Mouse (Mus musculus): ENCODE results near the gene Gzmd. TPM values are rescaled to one million over a fixed set of nuclear protein-coding genes. Genes with fewer than 3 reads are reported as not detected.

Gene Gzmd
- polyA plus RNA-seq, 1 experiment from 2014 or later = not detected

GRCm38 (mm10) chr14:56098940-56099339, 33.5 kb downstream of the Gzmd start:
- Histone ChIP-seq H3K27ac (ENCODE audit: low read depth, low read length) (no peak overlapping the region), H3K9me3 (replicated peaks; ENCODE audit: control insufficient read depth, low read length) (no peaks in the 10 kb centered on the region), H3K9ac (ENCODE audit: low read length) (no peak overlapping the region), H3K4me1 (ENCODE audit: control insufficient read depth, insufficient read depth, low read length) (no peaks in the 10 kb centered on the region), H3K4me3 (ENCODE audit: low read depth, low read length) (no peak overlapping the region), H3K27me3 (replicated peaks; ENCODE audit: control insufficient read depth, insufficient read depth, low read length) (no peaks in the 10 kb centered on the region), H3K4me2 (ENCODE audit: low read length) (no peak overlapping the region), H3K36me3 (ENCODE audit: control insufficient read depth, insufficient read depth, low read length) (no peaks in the 10 kb centered on the region)
- no peak for ATAC-seq
- WGBS = 79% methylated on average over 4 of the region's 4 CpGs
- no peak for DNase-seq (ENCODE audit: low spot score)

DNA sequence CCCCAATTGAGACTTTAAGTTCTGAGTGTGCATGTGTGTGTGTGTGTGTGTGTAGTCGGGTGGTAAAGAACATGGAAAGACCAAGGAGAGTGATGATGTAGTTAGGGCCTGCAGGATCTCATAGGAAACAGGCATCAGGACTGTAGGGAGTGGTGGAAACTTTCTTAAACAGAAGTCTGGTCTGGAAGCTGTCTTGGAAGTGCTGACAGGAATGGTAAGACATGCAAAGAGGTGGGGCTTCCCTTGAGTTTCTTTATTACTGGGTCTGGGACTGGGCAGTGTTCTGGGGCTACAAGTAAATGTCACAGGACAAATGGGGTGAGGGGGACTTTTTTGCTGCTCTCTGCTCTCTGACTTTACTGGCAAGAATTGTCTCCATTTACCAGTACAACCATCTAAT, 34.8 kb downstream of the Gzmd start:
- no peak overlapping the region for H3K4me3 ChIP-seq (ENCODE audit: low read depth, low read length)
- 90% methylated on average over 1 of the region's 1 CpGs for WGBS
- H3K4me2 ChIP-seq (ENCODE audit: low read length) = no peak overlapping the region

DNA sequence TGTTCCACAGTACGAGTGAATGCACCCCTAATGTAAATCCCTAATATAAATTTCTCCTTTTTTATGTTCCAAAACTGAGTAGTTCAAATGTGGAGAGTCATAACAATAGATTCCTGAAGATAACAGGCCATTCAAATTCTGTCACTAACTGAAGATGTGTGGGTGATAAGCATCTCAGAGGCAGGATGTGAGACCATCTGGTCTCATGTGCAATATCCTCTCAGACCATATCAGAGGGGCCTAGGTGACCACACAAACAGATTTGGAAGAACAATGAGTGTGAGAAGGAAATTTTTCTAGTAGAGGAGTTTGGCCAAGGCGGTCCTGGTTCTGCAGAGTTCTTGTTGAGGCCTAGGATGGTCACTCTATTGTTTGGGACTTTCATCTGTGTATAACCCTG, 39.1 kb downstream of the Gzmd start:
- no peak overlapping the region for H3K9ac ChIP-seq (ENCODE audit: low read length)
- H3K4me1 ChIP-seq (ENCODE audit: control insufficient read depth, insufficient read depth, low read length) = no peaks in the 10 kb centered on the region
- H3K36me3 ChIP-seq (ENCODE audit: control insufficient read depth, insufficient read depth, low read length) = no peaks in the 10 kb centered on the region
- no peak overlapping the region for H3K4me2 ChIP-seq (ENCODE audit: low read length)
- DNase-seq (ENCODE audit: low spot score) (no peak), ATAC-seq (no peak)
- no peak overlapping the region for H3K4me3 ChIP-seq (ENCODE audit: low read depth, low read length)
- no peaks in the 10 kb centered on the region for H3K9me3 ChIP-seq (replicated peaks; ENCODE audit: control insufficient read depth, low read length)
- no peak overlapping the region for H3K27ac ChIP-seq (ENCODE audit: low read depth, low read length)
- 85% methylated on average over 2 of the region's 2 CpGs for WGBS
- H3K27me3 ChIP-seq (replicated peaks; ENCODE audit: control insufficient read depth, insufficient read depth, low read length) = no peaks in the 10 kb centered on the region

More for the DNA sequence above, 34.8 kb downstream of the Gzmd start:
- no peak for ATAC-seq
- Histone ChIP-seq H3K4me1 (ENCODE audit: control insufficient read depth, insufficient read depth, low read length) (no peaks in the 10 kb centered on the region), H3K27ac (ENCODE audit: low read depth, low read length) (no peak overlapping the region), H3K27me3 (replicated peaks; ENCODE audit: control insufficient read depth, insufficient read depth, low read length) (no peaks in the 10 kb centered on the region), H3K9me3 (replicated peaks; ENCODE audit: control insufficient read depth, low read length) (no peaks in the 10 kb centered on the region), H3K9ac (ENCODE audit: low read length) (no peak overlapping the region), H3K36me3 (ENCODE audit: control insufficient read depth, insufficient read depth, low read length) (no peaks in the 10 kb centered on the region)
- DNase-seq (ENCODE audit: low spot score) = no peak

DNA sequence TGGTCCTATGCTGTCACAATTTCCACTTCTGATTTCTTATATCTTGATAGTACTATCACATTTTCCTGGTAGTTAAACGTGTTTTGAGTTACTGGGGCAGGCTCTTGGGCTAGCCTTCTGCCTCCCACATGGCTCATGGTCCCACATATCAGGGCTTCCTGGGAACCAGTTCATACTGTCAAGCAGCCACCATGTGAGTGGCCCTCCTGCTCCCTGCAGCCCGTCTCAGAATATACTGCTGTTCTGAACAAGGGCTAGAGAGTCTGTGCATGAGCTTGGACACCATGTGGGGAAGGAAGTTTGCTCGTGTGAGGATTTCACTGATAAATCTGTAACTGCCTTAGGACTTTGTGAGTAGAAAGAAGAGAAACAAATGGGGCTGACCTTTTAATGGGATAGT, 45.7 kb downstream of the Gzmd start:
- no peak for ATAC-seq
- no peaks in the 10 kb centered on the region for H3K36me3 ChIP-seq (ENCODE audit: control insufficient read depth, insufficient read depth, low read length)
- no peaks in the 10 kb centered on the region for H3K27me3 ChIP-seq (replicated peaks; ENCODE audit: control insufficient read depth, insufficient read depth, low read length)
- no peak for DNase-seq (ENCODE audit: low spot score)
- no peaks in the 10 kb centered on the region for H3K4me1 ChIP-seq (ENCODE audit: control insufficient read depth, insufficient read depth, low read length)
- no peak overlapping the region for H3K4me3 ChIP-seq (ENCODE audit: low read depth, low read length)
- H3K27ac ChIP-seq (ENCODE audit: low read depth, low read length) = no peak overlapping the region
- H3K9ac ChIP-seq (ENCODE audit: low read length) = no peak overlapping the region
- WGBS = 77% methylated on average over 3 of the region's 3 CpGs
- H3K4me2 ChIP-seq (ENCODE audit: low read length) = no peak overlapping the region
- no peaks in the 10 kb centered on the region for H3K9me3 ChIP-seq (replicated peaks; ENCODE audit: control insufficient read depth, low read length)

DNA sequence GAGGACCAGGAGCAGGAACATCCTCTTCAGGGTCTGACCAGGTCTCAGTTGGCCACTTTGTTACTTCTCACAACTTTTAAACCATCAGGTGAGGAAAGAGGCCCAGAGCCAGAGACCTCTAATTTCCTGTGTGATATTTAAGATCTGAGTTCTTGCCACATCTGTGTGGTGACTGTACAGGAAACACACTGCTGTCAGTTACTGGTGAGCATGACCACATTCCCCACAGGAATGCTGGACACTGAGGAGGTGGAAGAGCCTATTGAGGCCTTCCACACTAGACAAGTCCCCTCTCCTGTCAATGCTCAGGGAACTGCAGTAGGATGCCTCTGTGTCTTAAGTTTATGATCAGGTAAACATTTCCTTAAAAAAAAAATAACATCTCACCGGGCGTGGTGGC, 47.2 kb downstream of the Gzmd start, which contains the start of gene Mcpt8:
Mcpt8 (minus strand) TSS at position 107 of the 400 bp plus-strand sequence.
- ATAC-seq = no peak

GRCm38 (mm10) chr14:56082016-56082415, 50.4 kb downstream of the Gzmd start:
- 69% methylated on average over 4 of the region's 4 CpGs for WGBS
- H3K4me1 ChIP-seq (ENCODE audit: control insufficient read depth, insufficient read depth, low read length) = no peaks in the 10 kb centered on the region
- DNase-seq (ENCODE audit: low spot score) = no peak
- no peak overlapping the region for H3K9ac ChIP-seq (ENCODE audit: low read length)
- H3K4me2 ChIP-seq (ENCODE audit: low read length) = no peak overlapping the region
- no peak overlapping the region for H3K4me3 ChIP-seq (ENCODE audit: low read depth, low read length)
- H3K9me3 ChIP-seq (replicated peaks; ENCODE audit: control insufficient read depth, low read length) = no peaks in the 10 kb centered on the region
- ATAC-seq = no peak
- H3K36me3 ChIP-seq (ENCODE audit: control insufficient read depth, insufficient read depth, low read length) = no peaks in the 10 kb centered on the region
- H3K27me3 ChIP-seq (replicated peaks; ENCODE audit: control insufficient read depth, insufficient read depth, low read length) = no peaks in the 10 kb centered on the region
- H3K27ac ChIP-seq (ENCODE audit: low read depth, low read length) = no peak overlapping the region

More for the DNA sequence above, 47.2 kb downstream of the Gzmd start, which contains the start of gene Mcpt8:
- Histone ChIP-seq H3K36me3 (ENCODE audit: control insufficient read depth, insufficient read depth, low read length) (no peaks in the 10 kb centered on the region), H3K9ac (ENCODE audit: low read length) (no peak within 1 kb of the TSS), H3K4me3 (ENCODE audit: low read depth, low read length) (no peak within 1 kb of the TSS), H3K9me3 (replicated peaks; ENCODE audit: control insufficient read depth, low read length) (no peaks in the 10 kb centered on the region), H3K27ac (ENCODE audit: low read depth, low read length) (no peak within 1 kb of the TSS), H3K27me3 (replicated peaks; ENCODE audit: control insufficient read depth, insufficient read depth, low read length) (no peaks in the 10 kb centered on the region), H3K4me1 (ENCODE audit: control insufficient read depth, insufficient read depth, low read length) (no peaks in the 10 kb centered on the region), H3K4me2 (ENCODE audit: low read length) (no peak within 1 kb of the TSS)
- 96% methylated on average over 2 of the region's 2 CpGs for WGBS
- no peak for DNase-seq (ENCODE audit: low spot score)

Small RNAs within 50 kb of the gene (microRNA-seq; reads per million reads assigned to microRNA genes)
- not detected for gene Mir6949

Other genes starting within 250 kb of the Gzmd start
- 0.20 and 0.27 TPM in 2 replicates for gene Cbln3, start 248.2 kb downstream of the Gzmd start, polyA plus RNA-seq (2014; fragmentation: Nextera tagmentation; extraction: Ambion mirVana)
- gene Khnyn, start 247.7 kb downstream of the Gzmd start, polyA plus RNA-seq (2014; fragmentation: Nextera tagmentation; extraction: Ambion mirVana) = 4.6 and 5.4 TPM in 2 replicates
- gene Sdr39u1, start 232.3 kb downstream of the Gzmd start, polyA plus RNA-seq (2014; fragmentation: Nextera tagmentation; extraction: Ambion mirVana) = 99.0 and 110 TPM in 2 replicates
- 0.27 and 0.35 TPM in 2 replicates for gene Cma1, start 187.9 kb downstream of the Gzmd start, polyA plus RNA-seq (2014; fragmentation: Nextera tagmentation; extraction: Ambion mirVana)
- gene Cma2, start 181.6 kb downstream of the Gzmd start, polyA plus RNA-seq (2014; fragmentation: Nextera tagmentation; extraction: Ambion mirVana) = not detected in 2 replicates
- gene Mcpt1, start 114.6 kb downstream of the Gzmd start, polyA plus RNA-seq (2014; fragmentation: Nextera tagmentation; extraction: Ambion mirVana) = not detected in 2 replicates
- not detected in 2 replicates for gene Mcpt9, start 102.1 kb downstream of the Gzmd start, polyA plus RNA-seq (2014; fragmentation: Nextera tagmentation; extraction: Ambion mirVana)
- gene Mcpt2, start 90.6 kb downstream of the Gzmd start, polyA plus RNA-seq (2014; fragmentation: Nextera tagmentation; extraction: Ambion mirVana) = not detected in 2 replicates
- gene Mcpt4, start 70.3 kb downstream of the Gzmd start, polyA plus RNA-seq (2014; fragmentation: Nextera tagmentation; extraction: Ambion mirVana) = not detected in 2 replicates
- 0.22 TPM in 1 of 2 replicates, not detected in the other for gene Mcpt8, start 47.3 kb downstream of the Gzmd start, polyA plus RNA-seq (2014; fragmentation: Nextera tagmentation; extraction: Ambion mirVana)
- not detected in 2 replicates for gene Ctsg, start 30.0 kb downstream of the Gzmd start, polyA plus RNA-seq (2014; fragmentation: Nextera tagmentation; extraction: Ambion mirVana)
- not detected in 2 replicates for gene Gzme, start 12.0 kb downstream of the Gzmd start, polyA plus RNA-seq (2014; fragmentation: Nextera tagmentation; extraction: Ambion mirVana)
- not detected in 2 replicates for gene Gzmg, start 27.0 kb upstream of the Gzmd start, polyA plus RNA-seq (2014; fragmentation: Nextera tagmentation; extraction: Ambion mirVana)
- gene Gzmn, start 42.0 kb upstream of the Gzmd start, polyA plus RNA-seq (2014; fragmentation: Nextera tagmentation; extraction: Ambion mirVana) = not detected in 2 replicates
- not detected in 2 replicates for gene Gzmf, start 78.8 kb upstream of the Gzmd start, polyA plus RNA-seq (2014; fragmentation: Nextera tagmentation; extraction: Ambion mirVana)
- gene Gzmc, start 102.0 kb upstream of the Gzmd start, polyA plus RNA-seq (2014; fragmentation: Nextera tagmentation; extraction: Ambion mirVana) = not detected in 2 replicates
- gene Gzmb, start 129.7 kb upstream of the Gzmd start, polyA plus RNA-seq (2014; fragmentation: Nextera tagmentation; extraction: Ambion mirVana) = not detected in 2 replicates
- 0.14 and 0.26 TPM in 2 replicates for gene Atp12a, start 232.5 kb upstream of the Gzmd start, polyA plus RNA-seq (2014; fragmentation: Nextera tagmentation; extraction: Ambion mirVana)

Data from forebrain, embryonic 14.5 days (tissue).